Mouse (Mus musculus) intestine, embryonic 15.5 days (tissue): ENCODE measurements around the gene Cmip. TPM values are rescaled to one million over a fixed set of nuclear protein-coding genes. Genes with fewer than 3 reads are reported as not detected.

Experiments used
- ATAC-seq: fragments of 200-750 bp; cut with Nextera tagmentation; 2 replicates; pipeline ENCODE4 v1.8.0; 2017; ENCODE audit warnings: moderate TSS enrichment, moderate library complexity
- H3K27ac ChIP-seq: fragments of 300-500 bp; sonication (generic); 2 replicates; pipeline ENCODE4 v1.5.1; 2015; ENCODE audit warnings: mild to moderate bottlenecking, inconsistent platforms
- H3K27me3 ChIP-seq: fragments of 300-500 bp; sonication (generic); replicated peaks from 2 replicates; pipeline ENCODE4 v1.6.1; 2015; ENCODE audit warnings: inconsistent platforms
- H3K36me3 ChIP-seq: fragments of 300-500 bp; sonication (generic); 2 replicates; pipeline ENCODE4 v1.6.1; 2015; ENCODE audit warnings: inconsistent platforms
- H3K4me1 ChIP-seq: fragments of 300-500 bp; sonication (generic); replicated peaks from 2 replicates; pipeline ENCODE4 v1.6.1; 2015; ENCODE audit warnings: inconsistent platforms
- H3K4me2 ChIP-seq: fragments of 300-500 bp; sonication (generic); replicated peaks from 2 replicates; pipeline ENCODE4 v1.6.1; 2015; ENCODE audit warnings: mild to moderate bottlenecking, inconsistent platforms
- H3K4me3 ChIP-seq: fragments of 300-500 bp; sonication (generic); replicated peaks from 2 replicates; pipeline ENCODE4 v1.5.1; 2015; ENCODE audit warnings: inconsistent platforms
- H3K9ac ChIP-seq: fragments of 300-500 bp; sonication (generic); 2 replicates; pipeline ENCODE4 v1.6.1; 2015; ENCODE audit warnings: inconsistent platforms
- H3K9me3 ChIP-seq: fragments of 300-500 bp; sonication (generic); 2 replicates; pipeline ENCODE4 v1.6.1; 2016; ENCODE audit warnings: inconsistent platforms
- WGBS: fragments of 180-500 bp; shearing (Covaris S2); methylation state at CpG from one replicate; pipeline ENCODE4 v1.1.7; 2015; 5-methylcytosine and 5-hydroxymethylcytosine counted together
- polyA plus RNA-seq: library from polyadenylated mRNA; unstranded; fragments of >200 nt; fragmentation: Nextera tagmentation; extraction: Ambion mirVana; gene quantifications from 2 replicates; pipeline ENCODE4 v1.2.1, GENCODE M21; 2015

Gene Cmip
- polyA plus RNA-seq, 1 experiment from 2014 or later: 29.2 TPM

DNA sequence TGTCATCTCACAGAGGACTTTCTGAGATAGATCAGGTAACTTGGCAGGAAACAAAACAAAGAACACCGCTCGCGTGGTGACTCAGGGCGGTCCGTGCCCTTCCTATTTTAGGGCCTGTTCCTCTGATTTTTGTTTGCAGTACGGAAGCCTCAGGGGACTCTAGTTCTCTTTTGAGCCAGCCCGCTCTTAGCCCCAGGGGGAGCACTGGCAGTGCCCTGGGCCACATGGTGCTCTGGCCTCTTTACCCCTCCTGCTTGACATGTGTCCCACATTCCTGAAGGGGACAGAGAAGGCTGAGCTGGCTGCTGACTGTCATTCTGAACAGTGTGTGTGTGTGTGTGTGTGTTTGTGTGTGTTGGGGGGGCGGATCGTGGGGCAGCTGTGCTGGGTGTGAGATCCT is 46.8 kb downstream of the Cmip start:
- 48% methylated on average over 9 of the region's 9 CpGs for WGBS
- Histone ChIP-seq H3K27me3 (no peaks in the 10 kb centered on the region), H3K4me1 (peaks cover 60% of the 10 kb centered on the region), H3K36me3 (no peaks in the 10 kb centered on the region), H3K9ac (no peak overlapping the region), H3K4me3 (no peak overlapping the region), H3K9me3 (no peaks in the 10 kb centered on the region), H3K27ac (no peak overlapping the region), H3K4me2 (no peak overlapping the region)
- no peak for ATAC-seq

DNA sequence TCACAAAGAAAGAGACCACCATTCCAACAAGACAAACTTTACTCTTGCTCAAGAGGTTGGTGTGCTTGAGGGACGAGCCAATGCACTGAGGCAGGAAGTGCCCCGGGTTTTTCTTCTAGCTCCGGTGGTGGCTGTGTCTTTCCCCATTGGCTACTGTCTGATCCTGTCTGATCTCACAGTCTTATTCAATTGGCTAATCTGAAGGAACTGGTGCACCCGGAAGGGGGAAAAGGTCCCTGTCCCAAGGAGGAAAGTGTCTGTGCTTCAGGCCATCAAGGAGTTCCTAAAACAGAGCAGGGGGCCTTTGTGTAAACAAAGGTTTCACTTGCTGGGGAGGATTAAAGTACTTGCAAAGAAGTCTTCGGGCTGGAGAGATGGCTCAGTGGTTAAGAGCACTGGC is 48.5 kb downstream of the Cmip start:
- Histone ChIP-seq H3K4me2 (no peak overlapping the region), H3K4me1 (peaks cover 52% of the 10 kb centered on the region), H3K9me3 (no peaks in the 10 kb centered on the region), H3K4me3 (no peak overlapping the region), H3K27me3 (no peaks in the 10 kb centered on the region), H3K27ac (no peak overlapping the region), H3K36me3 (no peaks in the 10 kb centered on the region), H3K9ac (no peak overlapping the region)
- 43% methylated on average over 5 of the region's 5 CpGs for WGBS
- no peak for ATAC-seq

DNA sequence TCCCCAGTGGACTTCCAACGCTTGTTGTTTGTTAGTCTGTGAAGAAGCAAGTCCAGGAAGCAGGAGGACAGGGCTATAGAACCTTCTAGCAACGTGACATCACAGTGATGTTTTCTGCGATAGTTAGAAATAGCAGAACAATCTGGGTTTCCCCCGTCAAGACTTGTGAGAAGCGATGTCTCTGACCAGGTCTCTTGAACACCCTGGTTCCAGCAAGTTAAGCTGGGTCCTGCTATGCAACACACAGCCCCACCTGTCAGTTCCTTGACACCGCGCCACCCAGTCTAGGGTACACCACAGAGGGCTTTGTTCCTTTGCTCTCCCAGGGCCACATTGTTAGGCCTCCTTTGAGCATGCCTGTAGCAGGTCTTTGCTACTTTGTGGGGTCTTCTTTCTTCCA is 49.9 kb downstream of the Cmip start:
- Histone ChIP-seq H3K9me3 (no peaks in the 10 kb centered on the region), H3K4me1 (peaks cover 40% of the 10 kb centered on the region), H3K27ac (no peak overlapping the region), H3K4me3 (no peak overlapping the region), H3K9ac (no peak overlapping the region), H3K36me3 (no peaks in the 10 kb centered on the region), H3K27me3 (no peaks in the 10 kb centered on the region), H3K4me2 (no peak overlapping the region)
- WGBS: 90% methylated on average over 7 of the region's 7 CpGs
- no peak for ATAC-seq

DNA sequence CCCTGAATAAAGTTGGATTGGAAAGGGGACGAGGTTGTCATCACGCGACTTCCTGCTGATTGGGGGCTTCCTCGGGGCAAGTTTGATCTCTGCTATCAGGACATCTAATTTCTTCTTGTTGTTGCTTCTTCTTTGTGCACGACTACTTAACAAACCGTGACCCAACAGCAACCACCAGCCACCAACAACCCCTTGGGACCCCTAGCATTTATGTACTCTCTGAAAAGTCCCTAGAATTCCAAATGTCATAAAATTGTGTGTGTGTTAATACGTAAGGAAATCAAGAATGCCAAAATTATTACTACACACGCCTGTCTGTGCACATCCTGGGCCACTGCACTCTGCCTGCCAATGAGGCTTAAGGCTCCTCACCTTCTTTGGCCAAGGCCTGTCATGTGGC is 50.4 kb downstream of the Cmip start:
- Histone ChIP-seq H3K27ac (no peak overlapping the region), H3K4me1 (peaks cover 37% of the 10 kb centered on the region), H3K4me3 (no peak overlapping the region), H3K4me2 (no peak overlapping the region), H3K36me3 (no peaks in the 10 kb centered on the region), H3K9me3 (no peaks in the 10 kb centered on the region), H3K27me3 (no peaks in the 10 kb centered on the region), H3K9ac (no peak overlapping the region)
- no peak for ATAC-seq
- WGBS: 82% methylated on average over 8 of the region's 8 CpGs

DNA sequence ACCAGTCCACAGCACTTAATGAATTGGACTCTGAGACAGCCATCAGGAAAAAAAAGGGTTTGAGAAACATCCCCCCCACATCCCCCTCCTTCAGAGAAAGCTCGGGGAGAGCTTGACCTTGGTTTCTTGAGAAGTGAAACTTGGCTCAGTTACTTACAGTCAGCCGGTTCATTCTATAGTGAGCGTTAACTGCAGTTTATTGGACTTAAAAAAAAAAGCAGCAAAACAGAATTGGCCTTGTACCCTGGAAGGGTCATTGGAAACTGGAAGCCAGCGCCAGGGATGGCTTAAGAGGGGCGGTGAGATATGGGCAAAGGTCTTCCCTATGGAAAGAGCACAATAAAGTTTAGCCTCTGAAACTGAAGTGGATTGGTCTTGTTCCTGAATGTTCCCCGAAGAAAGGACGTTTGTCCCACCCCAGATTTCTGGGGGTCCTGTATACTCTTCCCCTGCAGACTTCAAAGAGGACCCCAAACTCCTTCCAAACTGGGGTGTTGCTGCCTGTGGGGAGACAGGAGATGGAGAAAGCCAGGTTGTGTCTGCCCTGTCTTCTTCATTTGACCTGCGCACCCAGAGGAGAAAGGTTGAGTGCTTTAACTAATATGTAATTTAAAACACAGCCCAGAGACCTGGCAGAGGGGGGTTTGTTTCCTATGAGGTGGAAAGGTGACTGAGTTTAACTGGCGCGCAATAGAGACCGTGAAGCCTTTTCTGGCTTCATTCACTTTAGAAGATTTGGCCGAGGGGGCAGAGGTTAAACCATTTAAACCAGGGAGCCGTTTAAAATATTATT is 51.6 kb downstream of the Cmip start:
- Histone ChIP-seq H3K27ac (peak overlapping the region; percentile 38), H3K9ac (no peak overlapping the region), H3K4me2 (peak overlapping the region; percentile 9; the same call in 1 of the 2 replicates), H3K4me1 (peaks cover 35% of the 10 kb centered on the region), H3K36me3 (no peaks in the 10 kb centered on the region), H3K27me3 (no peaks in the 10 kb centered on the region), H3K9me3 (no peaks in the 10 kb centered on the region), H3K4me3 (no peak overlapping the region)
- 58% methylated on average over 13 of the region's 13 CpGs for WGBS
- no peak; the same call in 1 of the 2 replicates for ATAC-seq

DNA sequence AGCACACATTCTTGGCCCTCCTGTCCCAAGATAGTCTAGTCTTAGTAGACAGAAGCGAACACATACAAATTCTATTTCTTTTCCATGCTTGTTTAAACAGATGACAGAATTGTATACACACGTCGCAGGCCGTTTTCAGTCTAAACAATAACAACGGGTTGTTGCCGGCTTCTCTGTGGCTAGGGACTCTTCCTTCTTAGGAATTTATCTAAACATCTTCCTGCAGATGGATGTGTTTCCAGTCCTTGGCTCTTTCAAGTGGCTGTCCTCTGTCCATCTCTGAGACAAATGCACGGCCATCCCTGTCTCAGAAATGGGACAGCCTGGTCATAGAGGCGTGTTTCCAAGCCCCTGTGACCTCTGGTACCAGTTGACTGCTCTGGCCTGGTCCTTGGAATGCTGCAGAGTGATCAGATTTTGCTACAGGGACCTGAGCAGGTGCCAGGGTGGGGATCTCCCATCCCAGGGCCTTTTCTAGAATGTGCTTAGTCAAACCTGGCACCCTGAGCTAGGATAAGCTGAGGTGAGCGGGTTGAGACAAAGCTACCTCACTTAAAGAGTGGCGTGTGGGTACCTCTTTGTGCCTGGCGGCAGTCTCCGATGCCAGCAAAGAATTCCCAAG is 52.9 kb downstream of the Cmip start:
- H3K4me1 ChIP-seq: peaks cover 36% of the 10 kb centered on the region
- no peaks in the 10 kb centered on the region for H3K9me3 ChIP-seq
- no peaks in the 10 kb centered on the region for H3K27me3 ChIP-seq
- peak overlapping the region; percentile 61 for H3K27ac ChIP-seq
- no peak overlapping the region for H3K4me3 ChIP-seq
- H3K4me2 ChIP-seq: no peak overlapping the region
- 71% methylated on average over 12 of the region's 12 CpGs for WGBS
- no peaks in the 10 kb centered on the region for H3K36me3 ChIP-seq
- ATAC-seq: no peak
- H3K9ac ChIP-seq: no peak overlapping the region

DNA sequence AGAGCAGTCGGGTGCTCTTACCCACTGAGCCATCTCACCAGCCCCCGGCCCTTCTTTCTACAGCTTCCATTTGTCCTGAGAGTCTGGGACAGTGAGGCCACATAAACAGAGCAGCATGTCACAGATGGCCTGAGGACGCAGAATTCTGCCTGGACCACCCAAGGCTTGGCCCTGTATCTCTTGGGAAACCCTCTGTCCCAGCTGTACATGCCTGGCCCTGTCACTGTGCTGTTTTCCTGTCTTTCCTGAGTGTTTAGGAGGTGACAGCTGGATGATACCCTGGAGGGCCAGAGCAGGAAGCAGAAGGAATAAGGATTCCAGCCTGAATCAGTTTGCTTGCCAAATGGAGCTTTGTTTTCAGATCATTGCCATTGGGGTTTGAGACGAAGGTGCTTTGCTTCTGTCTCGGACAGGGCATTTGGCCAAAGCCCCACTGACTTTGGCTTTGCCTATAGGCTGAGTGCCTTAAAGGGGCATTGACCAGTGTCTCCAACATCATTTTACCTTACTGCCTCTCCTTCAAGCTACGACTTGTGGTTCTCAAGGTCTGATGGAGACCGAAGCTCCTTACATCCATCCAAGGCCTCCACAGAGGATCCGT is 54.2 kb downstream of the Cmip start:
- Histone ChIP-seq H3K4me1 (peaks cover 35% of the 10 kb centered on the region), H3K4me3 (no peak overlapping the region), H3K27me3 (no peaks in the 10 kb centered on the region), H3K9me3 (no peaks in the 10 kb centered on the region), H3K9ac (no peak overlapping the region), H3K4me2 (no peak overlapping the region), H3K36me3 (no peaks in the 10 kb centered on the region), H3K27ac (peak overlapping the region; percentile 55; the same call in 1 of the 2 replicates)
- 0 out of 2 replicates have a peak, but pooled peaks have one; percentile 31 for ATAC-seq
- 71% methylated on average over 8 of the region's 8 CpGs for WGBS

DNA sequence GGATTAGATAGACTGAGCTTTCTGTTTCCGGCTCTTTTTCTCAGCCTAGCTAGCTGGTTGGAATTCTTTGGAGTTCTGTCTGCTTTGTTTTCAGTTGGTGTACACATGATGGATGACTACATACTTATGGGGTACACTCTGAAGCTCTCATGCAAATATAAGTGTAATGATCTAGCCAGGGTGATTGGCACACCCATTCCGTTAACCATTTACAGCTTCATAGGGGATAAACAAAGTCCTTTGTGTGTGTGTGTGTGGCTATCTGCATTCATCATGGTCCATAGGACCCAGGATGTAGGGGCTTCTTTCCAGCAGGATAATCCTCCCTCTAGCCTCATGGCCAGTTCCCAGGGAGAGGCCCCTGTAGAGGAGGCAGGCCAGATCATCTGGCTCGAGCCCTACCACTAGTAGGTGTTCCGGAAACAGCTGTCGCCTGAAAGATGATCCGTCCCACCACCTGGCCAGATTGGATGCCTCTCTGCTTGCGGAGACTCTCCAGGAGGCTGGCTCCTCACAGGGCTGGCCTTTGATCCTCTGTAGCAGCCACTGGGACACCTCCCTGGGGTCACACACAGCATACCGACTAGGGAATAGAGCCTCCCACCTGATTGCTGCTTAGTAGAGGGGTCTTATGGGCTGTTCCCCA is 57.6 kb downstream of the Cmip start:
- WGBS: 20% methylated on average over 8 of the region's 8 CpGs
- Histone ChIP-seq H3K4me2 (peak overlapping the region; percentile 30; the same call in 1 of the 2 replicates), H3K9me3 (no peaks in the 10 kb centered on the region), H3K36me3 (no peaks in the 10 kb centered on the region), H3K4me1 (peaks cover 27% of the 10 kb centered on the region), H3K9ac (no peak overlapping the region), H3K27ac (peak overlapping the region; percentile 51), H3K4me3 (no peak overlapping the region), H3K27me3 (no peaks in the 10 kb centered on the region)
- peak; percentile 70 for ATAC-seq

DNA sequence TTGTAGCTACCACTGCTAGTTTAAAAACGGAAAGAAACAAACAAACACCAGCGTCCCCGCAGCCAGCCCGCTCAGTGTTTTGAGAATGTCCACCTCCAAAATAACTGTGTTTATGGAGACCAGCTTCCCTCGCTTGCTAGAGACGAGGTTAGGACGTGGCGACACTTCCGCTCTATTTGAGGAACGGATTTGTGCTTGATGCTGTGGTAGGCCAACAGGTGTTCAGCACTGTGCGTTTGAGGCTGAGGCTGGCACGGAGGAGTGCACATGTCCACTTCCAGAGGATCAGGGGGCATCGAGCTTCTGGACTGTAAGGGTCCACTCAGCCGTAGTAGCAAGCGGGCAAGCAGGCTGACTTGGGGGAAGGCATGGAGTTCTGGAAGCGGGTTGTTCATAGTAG is 58.9 kb downstream of the Cmip start:
- no peak for ATAC-seq
- Histone ChIP-seq H3K4me2 (no peak overlapping the region), H3K9ac (no peak overlapping the region), H3K4me1 (peaks cover 25% of the 10 kb centered on the region), H3K4me3 (no peak overlapping the region), H3K27me3 (no peaks in the 10 kb centered on the region), H3K9me3 (no peaks in the 10 kb centered on the region), H3K36me3 (no peaks in the 10 kb centered on the region), H3K27ac (no peak overlapping the region)
- 78% methylated on average over 16 of the region's 16 CpGs for WGBS

DNA sequence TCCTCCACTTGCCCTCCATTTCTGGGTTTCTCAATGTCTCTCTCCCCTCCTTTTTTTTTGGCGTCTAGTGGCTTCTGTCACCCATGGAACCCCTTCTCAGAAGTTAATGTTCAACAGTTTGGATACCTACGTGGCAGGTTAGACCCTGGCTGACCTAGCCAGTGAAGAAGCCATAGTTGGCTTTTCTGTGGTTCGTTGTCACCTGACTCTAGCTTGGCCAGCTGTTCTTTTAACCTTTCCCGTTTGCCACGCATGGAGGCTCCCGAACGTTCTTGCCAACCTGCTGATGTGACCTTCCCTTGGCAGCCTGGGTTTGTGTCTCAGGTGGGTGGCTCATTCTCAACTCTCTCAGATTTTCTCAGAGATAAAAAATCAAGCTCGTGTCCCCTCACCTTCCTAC is 60.6 kb downstream of the Cmip start:
- H3K9me3 ChIP-seq: no peaks in the 10 kb centered on the region
- no peak overlapping the region for H3K4me2 ChIP-seq
- H3K9ac ChIP-seq: no peak overlapping the region
- H3K36me3 ChIP-seq: no peaks in the 10 kb centered on the region
- no peaks in the 10 kb centered on the region for H3K27me3 ChIP-seq
- no peak overlapping the region for H3K4me3 ChIP-seq
- WGBS: 82% methylated on average over 8 of the region's 8 CpGs
- H3K27ac ChIP-seq: no peak overlapping the region
- H3K4me1 ChIP-seq: peaks cover 34% of the 10 kb centered on the region
- ATAC-seq: no peak

DNA sequence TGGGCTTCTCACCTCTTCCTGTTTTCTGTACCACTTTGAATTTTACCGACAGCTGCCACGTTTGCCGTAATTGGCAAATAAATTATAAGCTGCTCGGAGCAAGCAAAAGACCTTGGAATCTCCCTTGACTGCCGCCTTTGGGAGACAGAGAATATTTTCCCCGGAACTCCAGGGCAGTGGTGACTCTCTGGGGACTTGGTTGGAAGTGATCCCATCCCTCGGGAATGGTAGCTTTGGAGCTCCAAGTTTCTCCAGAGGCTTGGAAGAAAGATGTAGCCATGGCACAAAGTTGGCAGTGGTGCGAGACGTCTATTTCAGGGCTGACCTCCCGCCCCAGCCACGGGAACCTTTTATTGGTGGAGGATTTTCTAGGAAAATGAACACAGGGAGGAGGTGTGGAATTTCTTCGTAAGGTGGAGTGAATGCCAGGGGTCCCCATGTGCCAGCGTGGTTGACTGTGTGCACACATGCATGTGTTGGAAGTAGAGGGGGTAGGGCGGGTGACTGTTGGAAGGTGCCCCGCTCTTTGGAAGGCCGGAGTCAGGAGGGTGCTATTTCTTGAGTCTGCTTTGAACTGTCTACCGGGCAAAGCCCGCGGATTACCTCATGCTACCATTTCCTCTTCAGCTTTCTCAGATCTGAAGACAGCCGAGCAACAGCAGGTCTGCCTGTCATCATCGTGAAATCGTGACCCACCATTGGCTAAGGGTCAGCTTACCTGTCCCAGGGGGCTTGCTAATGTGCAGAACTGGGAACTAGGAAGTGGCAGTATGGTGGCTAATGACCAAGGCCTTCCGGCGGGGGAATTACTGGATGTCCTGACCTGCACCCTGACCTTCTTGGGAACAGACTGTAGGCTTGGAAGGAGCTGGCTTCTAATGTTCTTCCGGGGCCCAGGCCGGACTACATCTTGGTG is 62.3 kb downstream of the Cmip start:
- Histone ChIP-seq H3K4me2 (no peak overlapping the region), H3K4me1 (peaks cover 42% of the 10 kb centered on the region), H3K9ac (no peak overlapping the region), H3K27me3 (no peaks in the 10 kb centered on the region), H3K27ac (no peak overlapping the region), H3K36me3 (no peaks in the 10 kb centered on the region), H3K4me3 (no peak overlapping the region), H3K9me3 (no peaks in the 10 kb centered on the region)
- WGBS: 85% methylated on average over 26 of the region's 26 CpGs
- ATAC-seq: no peak
